34 mouse cellular contexts compared by ENCODE assay signal in the genomic region with DNA sequence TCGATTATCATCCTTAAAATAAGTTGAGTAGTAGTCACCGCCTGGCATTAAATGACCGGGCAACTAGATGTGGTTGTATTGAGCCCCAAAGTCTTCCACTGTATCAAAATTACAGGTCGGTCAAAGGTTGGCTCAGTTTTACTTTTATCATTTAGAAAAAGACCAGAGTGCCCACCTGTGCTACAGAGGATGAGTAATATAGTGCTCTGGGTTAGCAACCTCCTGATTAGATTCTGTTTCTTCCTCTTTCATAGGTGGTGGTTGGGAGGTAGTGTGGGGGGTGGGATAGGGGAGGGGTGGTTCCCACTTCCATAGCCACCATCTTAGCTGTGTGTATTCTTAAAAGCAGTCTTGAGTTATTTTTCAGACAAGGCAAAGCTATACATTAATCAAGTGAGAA.
"Had no signal": no experiment of that assay in that cellular context is flagged by ENCODE, and none has a peak within 500 bp of the region (broad histone marks: within the 10 kb centered on the region; RNA-seq: fewer than 3 reads in every experiment).

No protein-coding gene starts in this region.

- DNase-seq: heart, postnatal 10 days; heart, postnatal 14 days; heart, postnatal 36 days; heart, postnatal 4 days; kidney, adult 11 months; kidney, adult 18-20 months; kidney, adult 2 months; kidney, adult 8-10 months; kidney, adult 9 months; kidney, postnatal 10 days; kidney, postnatal 14 days; kidney, postnatal 25 days; kidney, postnatal 36 days; kidney, postnatal 4 days; layer of hippocampus, adult 9-11 months; layer of hippocampus, postnatal 36 days had no signal

- H3K4me3 ChIP-seq: heart, embryonic 12.5 days; heart, embryonic 13.5 days; heart, embryonic 15.5 days; hindbrain, embryonic 10.5 days; hindbrain, embryonic 12.5 days; hindbrain, embryonic 13.5 days; hindbrain, embryonic 15.5 days; intestine, embryonic 15.5 days; kidney, embryonic 15.5 days; layer of hippocampus, adult 2 months; left cerebral cortex, adult 2 months had no signal

- H3K4me2 ChIP-seq: heart, embryonic 12.5 days; heart, embryonic 13.5 days; heart, embryonic 15.5 days; hindbrain, embryonic 12.5 days; hindbrain, embryonic 13.5 days; hindbrain, embryonic 14.5 days; hindbrain, embryonic 15.5 days; intestine, embryonic 15.5 days; kidney, embryonic 15.5 days had no signal

- H3K9ac ChIP-seq: heart, embryonic 12.5 days; heart, embryonic 13.5 days; heart, embryonic 15.5 days; hindbrain, embryonic 12.5 days; hindbrain, embryonic 13.5 days; hindbrain, embryonic 14.5 days; hindbrain, embryonic 15.5 days; intestine, embryonic 15.5 days; kidney, embryonic 15.5 days had no signal

- H3K36me3 ChIP-seq: heart, embryonic 12.5 days; heart, embryonic 13.5 days; heart, embryonic 15.5 days; hindbrain, embryonic 10.5 days; hindbrain, embryonic 12.5 days; hindbrain, embryonic 13.5 days; hindbrain, embryonic 15.5 days; intestine, embryonic 15.5 days; kidney, embryonic 15.5 days had no signal

- H3K27ac ChIP-seq: heart, embryonic 13.5 days; heart, embryonic 15.5 days; hindbrain, embryonic 10.5 days; hindbrain, embryonic 12.5 days; hindbrain, embryonic 13.5 days; hindbrain, embryonic 14.5 days; hindbrain, embryonic 15.5 days; hindbrain, postnatal 0 days; intestine, embryonic 15.5 days; kidney, embryonic 15.5 days; kidney, postnatal 0 days; layer of hippocampus, adult 2 months; left cerebral cortex, adult 2 months had no signal

- H3K27me3 ChIP-seq: heart, embryonic 12.5 days; heart, embryonic 13.5 days; heart, embryonic 15.5 days; hindbrain, embryonic 12.5 days; hindbrain, embryonic 13.5 days; hindbrain, embryonic 15.5 days; intestine, embryonic 15.5 days; kidney, embryonic 15.5 days had no signal

- H3K4me1 ChIP-seq: heart, embryonic 12.5 days; heart, embryonic 13.5 days; heart, embryonic 15.5 days; hindbrain, embryonic 10.5 days; hindbrain, embryonic 12.5 days; hindbrain, embryonic 13.5 days; hindbrain, embryonic 15.5 days; intestine, embryonic 15.5 days; kidney, embryonic 15.5 days had no signal

- ATAC-seq: hindbrain, embryonic 16.5 days; hindbrain, postnatal 0 days; inflammation-experienced regulatory T-cells, adult 6 months; intestine, embryonic 15.5 days; intestine, embryonic 16.5 days; intestine, postnatal 0 days had no signal

- H3K9me3 ChIP-seq: heart, embryonic 12.5 days; heart, embryonic 13.5 days; heart, embryonic 15.5 days; hindbrain, embryonic 10.5 days; hindbrain, embryonic 12.5 days; hindbrain, embryonic 13.5 days; hindbrain, embryonic 15.5 days; intestine, embryonic 15.5 days; kidney, embryonic 15.5 days had no signal
